Mouse (Mus musculus) limb, embryonic 13.5 days (tissue): ENCODE measurements around the gene Rnaseh2c. TPM values are rescaled to one million over a fixed set of nuclear protein-coding genes. Genes with fewer than 3 reads are reported as not detected.
A peak's percentile ranks its signal among the peaks of the same experiment; 100 is the strongest.

ENCODE experiments used
- ATAC-seq: fragments of 200-750 bp; cut with Nextera tagmentation; 2 replicates; pipeline ENCODE4 v1.8.0; 2017; ENCODE audit warnings: low read depth, moderate number of reproducible peaks, moderate TSS enrichment; ENCODE audit not compliant: low FRiP score
- H3K27ac ChIP-seq: fragments of 300-500 bp; sonication (generic); 2 replicates; pipeline ENCODE4 v1.5.1; 2015; ENCODE audit warnings: inconsistent platforms, mild to moderate bottlenecking, moderate library complexity
- H3K27me3 ChIP-seq: fragments of 300-500 bp; sonication (generic); 2 replicates; pipeline ENCODE4 v1.6.1; 2015; ENCODE audit warnings: mild to moderate bottlenecking, inconsistent platforms
- H3K36me3 ChIP-seq: fragments of 300-500 bp; sonication (generic); 2 replicates; pipeline ENCODE4 v1.6.1; 2015; ENCODE audit warnings: inconsistent platforms, mild to moderate bottlenecking, moderate library complexity
- H3K4me1 ChIP-seq: fragments of 300-500 bp; sonication (generic); 2 replicates; pipeline ENCODE4 v1.6.1; 2015; ENCODE audit warnings: inconsistent platforms
- H3K4me2 ChIP-seq: fragments of 300-500 bp; sonication (generic); replicated peaks from 2 replicates; pipeline ENCODE4 v1.6.1; 2015; ENCODE audit warnings: inconsistent platforms, mild to moderate bottlenecking, moderate library complexity
- H3K4me3 ChIP-seq: fragments of 300-500 bp; sonication (generic); 2 replicates; pipeline ENCODE4 v1.5.1; 2015; ENCODE audit warnings: moderate library complexity, mild to moderate bottlenecking, inconsistent platforms
- H3K9ac ChIP-seq: fragments of 300-500 bp; sonication (generic); 2 replicates; pipeline ENCODE4 v1.6.1; 2015; ENCODE audit warnings: mild to moderate bottlenecking, inconsistent platforms
- H3K9me3 ChIP-seq: fragments of 300-500 bp; sonication (generic); 2 replicates; pipeline ENCODE4 v1.6.1; 2016; ENCODE audit warnings: inconsistent platforms
- WGBS: fragments of 180-500 bp; shearing (Covaris S2); methylation state at CpG from one replicate; pipeline ENCODE4 v1.1.7; 2015; 5-methylcytosine and 5-hydroxymethylcytosine counted together
- polyA plus RNA-seq: library from polyadenylated mRNA; unstranded; fragments of >200 nt; fragmentation: Nextera tagmentation; extraction: Ambion mirVana; gene quantifications from 2 replicates; pipeline ENCODE4 v1.2.1, GENCODE M21; 2015

The Rnaseh2c gene
- polyA plus RNA-seq, 1 experiment from 2014 or later, result 143 TPM

DNA sequence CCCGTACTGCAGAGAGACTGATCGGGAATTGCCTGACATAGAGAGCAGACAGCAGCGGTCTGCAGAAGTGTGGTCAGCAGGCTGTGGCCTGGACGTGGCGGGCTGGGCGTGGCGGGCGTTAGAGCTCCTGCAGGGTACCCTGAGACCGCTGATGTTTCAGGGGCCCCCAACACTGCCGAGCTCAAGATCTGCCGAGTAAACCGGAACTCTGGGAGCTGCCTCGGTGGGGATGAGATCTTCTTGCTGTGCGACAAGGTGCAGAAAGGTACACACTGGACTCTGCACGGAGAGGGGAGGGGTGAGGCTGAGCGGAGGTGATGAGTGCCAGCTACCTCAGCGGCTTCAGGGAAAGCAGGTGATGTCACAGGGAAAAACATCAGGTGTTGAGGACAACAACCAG lies 39.3 kb downstream of the Rnaseh2c start:
- peaks cover 25% of the 10 kb centered on the region for H3K4me1 ChIP-seq
- H3K4me3 ChIP-seq, result no peak overlapping the region
- peaks cover 75% of the 10 kb centered on the region for H3K36me3 ChIP-seq
- H3K9me3 ChIP-seq, result no peaks in the 10 kb centered on the region
- ATAC-seq, result no peak
- no peaks in the 10 kb centered on the region for H3K27me3 ChIP-seq
- H3K27ac ChIP-seq, result no peak overlapping the region
- H3K9ac ChIP-seq, result no peak overlapping the region
- no peak overlapping the region for H3K4me2 ChIP-seq
- 92% methylated on average over 17 of the region's 17 CpGs for WGBS

DNA sequence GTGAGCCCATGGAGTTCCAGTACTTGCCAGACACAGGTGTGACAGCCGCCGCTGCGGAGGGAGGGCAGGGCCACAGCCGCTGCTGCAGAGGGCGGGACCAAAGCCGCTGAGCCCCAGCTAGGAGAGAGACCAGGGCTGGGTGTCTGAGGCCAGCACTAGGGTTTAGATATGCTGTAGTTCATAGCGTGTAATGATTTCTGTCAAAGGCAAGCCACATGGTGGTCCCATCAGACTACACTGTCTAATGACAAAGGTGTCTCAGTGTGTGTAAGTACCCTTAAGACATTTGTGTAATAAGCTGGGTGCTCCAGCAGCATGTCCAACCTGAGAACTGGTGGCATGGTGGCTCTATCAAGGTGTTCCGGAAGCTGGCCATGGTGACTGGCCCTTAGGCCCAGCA lies 40.0 kb downstream of the Rnaseh2c start:
- Histone ChIP-seq H3K4me1 (peaks cover 19% of the 10 kb centered on the region), H3K9me3 (no peaks in the 10 kb centered on the region), H3K4me2 (no peak overlapping the region), H3K27ac (no peak overlapping the region), H3K4me3 (no peak overlapping the region), H3K27me3 (no peaks in the 10 kb centered on the region), H3K36me3 (peaks cover 82% of the 10 kb centered on the region), H3K9ac (no peak overlapping the region)
- 90% methylated on average over 8 of the region's 8 CpGs for WGBS
- ATAC-seq, result no peak

- Histone ChIP-seq H3K4me2 (no peak overlapping the region), H3K36me3 (peaks cover 80% of the 10 kb centered on the region), H3K9me3 (no peaks in the 10 kb centered on the region), H3K9ac (no peak overlapping the region), H3K27ac (no peak overlapping the region), H3K4me3 (no peak overlapping the region), H3K27me3 (no peaks in the 10 kb centered on the region), H3K4me1 (peaks cover 17% of the 10 kb centered on the region)
- 96% methylated on average over 9 of the region's 9 CpGs for WGBS
- ATAC-seq, result no peak
Measured at GRCm38 (mm10) chr19:5645280-5645679, 43.6 kb downstream of the Rnaseh2c start.

- Histone ChIP-seq H3K27ac (no peak overlapping the region), H3K4me2 (no peak overlapping the region), H3K9ac (no peak overlapping the region), H3K4me3 (no peak overlapping the region), H3K4me1 (peaks cover 17% of the 10 kb centered on the region), H3K27me3 (no peaks in the 10 kb centered on the region), H3K36me3 (peaks cover 80% of the 10 kb centered on the region), H3K9me3 (no peaks in the 10 kb centered on the region)
- 90% methylated on average over 8 of the region's 8 CpGs for WGBS
- ATAC-seq, result no peak
Measured at GRCm38 (mm10) chr19:5646731-5647330, 45.2 kb downstream of the Rnaseh2c start.

DNA sequence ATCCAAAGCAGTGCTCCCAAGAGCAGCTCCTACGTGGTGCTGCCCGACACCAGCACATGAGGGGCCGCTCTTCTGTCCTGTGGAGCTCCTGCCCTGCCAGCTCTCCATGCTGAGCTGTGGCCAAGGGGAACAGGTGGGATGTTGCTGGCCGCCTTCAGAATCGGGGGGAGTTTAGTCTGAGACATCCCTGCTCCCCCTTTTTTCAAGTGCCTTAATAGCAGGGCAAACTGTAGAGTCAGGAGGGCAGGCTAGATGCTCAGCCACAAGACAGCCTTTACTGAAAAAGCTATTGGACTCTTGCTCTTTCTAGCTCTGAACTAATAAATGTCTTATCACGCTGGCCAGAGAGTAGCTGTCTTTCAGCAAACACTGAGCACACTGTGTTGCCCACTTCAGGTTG lies 46.1 kb downstream of the Rnaseh2c start:
- H3K27ac ChIP-seq, result peak overlapping the region; percentile 86; the same call in 1 of the 2 replicates
- peaks cover 80% of the 10 kb centered on the region for H3K36me3 ChIP-seq
- H3K9me3 ChIP-seq, result no peaks in the 10 kb centered on the region
- no peak overlapping the region for H3K9ac ChIP-seq
- no peak overlapping the region for H3K4me3 ChIP-seq
- peaks cover 17% of the 10 kb centered on the region for H3K4me1 ChIP-seq
- no peaks in the 10 kb centered on the region for H3K27me3 ChIP-seq
- ATAC-seq, result no peak
- WGBS, result 96% methylated on average over 6 of the region's 6 CpGs
- no peak overlapping the region for H3K4me2 ChIP-seq

DNA sequence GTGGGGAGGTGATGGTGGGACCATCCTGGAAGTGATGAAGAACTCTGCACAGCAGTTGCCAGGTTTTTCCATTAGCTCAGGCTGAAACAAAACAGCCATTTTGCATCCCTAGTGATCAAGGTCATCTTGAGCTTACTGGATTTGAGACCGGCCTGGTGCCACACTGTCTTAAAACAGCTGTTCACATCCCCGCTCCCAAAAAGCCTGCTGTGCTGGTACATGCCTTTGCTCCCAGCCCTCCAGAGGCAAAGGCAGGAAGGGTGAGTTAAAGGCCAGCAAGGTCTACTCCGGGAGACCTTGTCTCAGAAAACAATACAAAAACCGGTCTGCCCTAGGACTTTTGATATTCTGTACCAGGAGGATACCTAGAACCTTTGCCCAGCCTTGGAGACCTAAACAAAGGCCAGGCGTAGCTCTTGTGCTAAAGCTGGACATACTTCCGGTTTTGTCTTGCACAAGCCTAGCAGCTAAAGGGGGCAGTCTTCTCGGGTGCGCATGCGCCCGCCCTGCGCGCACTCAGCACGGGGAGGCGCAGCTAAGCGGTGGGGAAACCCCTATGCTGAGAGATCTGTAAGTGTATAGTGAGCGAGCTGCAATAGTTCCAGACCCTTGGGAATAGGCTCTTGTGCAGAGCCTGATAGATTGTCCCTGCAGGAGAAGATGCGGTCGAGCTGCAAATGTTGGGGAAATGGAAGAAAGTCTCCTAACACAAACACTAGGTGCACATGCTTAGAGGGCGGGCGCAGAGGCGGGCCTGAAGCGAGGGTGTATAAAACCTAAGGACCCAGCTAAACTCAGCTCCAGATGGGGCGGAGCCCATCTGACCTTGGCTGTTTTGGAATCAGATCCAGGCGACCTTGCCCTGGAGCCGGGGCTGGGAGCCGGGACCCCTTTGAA lies 47.0 kb downstream of the Rnaseh2c start:
- H3K27ac ChIP-seq, result peak overlapping the region; percentile 86

DNA sequence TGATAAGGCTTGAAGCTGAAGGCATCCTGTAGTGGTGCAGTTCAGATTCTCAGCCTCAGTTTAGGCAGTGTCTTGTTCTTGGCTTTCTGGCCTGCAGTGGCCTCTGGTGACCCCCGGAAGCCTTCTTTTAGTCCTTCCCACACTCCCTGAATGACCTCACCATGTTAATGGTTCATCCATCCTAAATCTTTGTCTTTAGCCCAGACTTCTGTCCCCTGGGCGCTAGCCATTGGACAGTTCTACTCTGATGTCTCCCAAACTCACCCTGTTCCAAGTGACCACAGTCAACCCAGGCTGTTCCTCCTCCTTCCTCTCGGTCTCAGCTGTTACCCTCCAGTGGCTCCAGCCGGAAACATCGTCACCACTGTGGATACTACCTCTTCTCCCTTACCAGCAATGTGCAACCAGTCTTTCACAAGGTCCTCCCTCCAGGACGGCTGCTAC lies 47.6 kb downstream of the Rnaseh2c start:
- WGBS, result 75% methylated on average over 6 of the region's 6 CpGs
- Histone ChIP-seq H3K4me2 (peak overlapping the region; percentile 66), H3K9me3 (no peaks in the 10 kb centered on the region), H3K36me3 (peaks cover 65% of the 10 kb centered on the region), H3K4me1 (peaks cover 25% of the 10 kb centered on the region), H3K27ac (peak overlapping the region; percentile 61; the same call in 1 of the 2 replicates), H3K27me3 (peaks cover 10% of the 10 kb centered on the region), H3K4me3 (peak overlapping the region; percentile 35), H3K9ac (peak overlapping the region; percentile 62)
- ATAC-seq, result no peak; the same call in 1 of the 2 replicates

More for the DNA sequence above, 47.0 kb downstream of the Rnaseh2c start:
- ATAC-seq, result peak; percentile 89
- Histone ChIP-seq H3K27me3 (peaks cover 3% of the 10 kb centered on the region), H3K9ac (peak overlapping the region; percentile 62), H3K4me2 (peak overlapping the region; percentile 66), H3K36me3 (peaks cover 72% of the 10 kb centered on the region), H3K4me1 (peaks cover 18% of the 10 kb centered on the region), H3K9me3 (no peaks in the 10 kb centered on the region), H3K4me3 (peak overlapping the region; percentile 35)
- 12% methylated on average over 26 of the region's 26 CpGs for WGBS

DNA sequence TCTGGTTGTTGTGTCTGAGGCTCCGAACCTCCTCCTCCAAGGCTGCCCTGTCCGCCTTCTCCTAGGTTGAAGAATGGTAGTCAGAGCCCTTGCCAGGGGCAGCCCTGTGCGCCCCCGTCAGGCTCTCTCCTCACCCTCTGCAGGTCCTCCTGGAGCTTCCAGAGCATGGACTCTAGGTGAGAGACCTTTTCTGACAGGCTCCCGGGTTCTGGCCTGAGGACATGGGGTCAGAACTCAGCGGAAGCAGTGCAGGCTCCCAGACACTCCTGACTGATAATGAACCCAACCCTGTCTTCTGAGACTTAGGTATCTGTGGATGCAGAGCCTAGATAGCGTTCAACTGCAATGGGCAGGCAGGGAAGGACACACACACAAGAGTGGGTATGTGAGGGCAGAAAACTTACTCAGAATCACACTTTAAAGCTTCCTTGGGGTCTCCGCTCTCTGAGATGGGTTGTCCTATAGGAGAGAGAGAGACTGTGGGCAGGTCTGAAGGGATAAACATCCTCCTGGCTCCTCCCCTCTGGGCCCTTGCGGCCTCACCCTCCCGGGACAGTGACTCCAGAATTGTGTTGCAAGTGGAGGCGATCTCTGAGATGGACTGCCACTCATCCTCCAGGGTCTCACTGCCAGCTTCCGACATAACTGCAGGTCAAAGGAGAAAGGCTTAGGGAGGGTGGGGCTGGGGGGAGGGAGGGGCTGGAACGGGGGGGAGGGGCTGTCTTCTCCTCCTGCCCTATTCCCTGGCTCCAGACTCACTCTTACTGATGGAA lies 50.0 kb downstream of the Rnaseh2c start:
- Histone ChIP-seq H3K9me3 (no peaks in the 10 kb centered on the region), H3K36me3 (peaks cover 50% of the 10 kb centered on the region), H3K27me3 (peaks cover 31% of the 10 kb centered on the region), H3K9ac (no peak overlapping the region), H3K27ac (no peak overlapping the region), H3K4me3 (no peak overlapping the region), H3K4me1 (peaks cover 39% of the 10 kb centered on the region), H3K4me2 (no peak overlapping the region)
- 60% methylated on average over 13 of the region's 13 CpGs for WGBS
- no peak for ATAC-seq

- 78% methylated on average over 6 of the region's 6 CpGs for WGBS
- ATAC-seq, result no peak
- no peak overlapping the region for H3K27ac ChIP-seq
- peaks cover 31% of the 10 kb centered on the region for H3K27me3 ChIP-seq
- H3K9ac ChIP-seq, result 0 out of 2 replicates have a peak overlapping the region, but pooled peaks have one; percentile 31
- no peak overlapping the region for H3K4me3 ChIP-seq
- no peaks in the 10 kb centered on the region for H3K9me3 ChIP-seq
- H3K36me3 ChIP-seq, result peaks cover 41% of the 10 kb centered on the region
- H3K4me2 ChIP-seq, result no peak overlapping the region
- H3K4me1 ChIP-seq, result peaks cover 39% of the 10 kb centered on the region
Measured at GRCm38 (mm10) chr19:5652570-5652969, 50.9 kb downstream of the Rnaseh2c start.

DNA sequence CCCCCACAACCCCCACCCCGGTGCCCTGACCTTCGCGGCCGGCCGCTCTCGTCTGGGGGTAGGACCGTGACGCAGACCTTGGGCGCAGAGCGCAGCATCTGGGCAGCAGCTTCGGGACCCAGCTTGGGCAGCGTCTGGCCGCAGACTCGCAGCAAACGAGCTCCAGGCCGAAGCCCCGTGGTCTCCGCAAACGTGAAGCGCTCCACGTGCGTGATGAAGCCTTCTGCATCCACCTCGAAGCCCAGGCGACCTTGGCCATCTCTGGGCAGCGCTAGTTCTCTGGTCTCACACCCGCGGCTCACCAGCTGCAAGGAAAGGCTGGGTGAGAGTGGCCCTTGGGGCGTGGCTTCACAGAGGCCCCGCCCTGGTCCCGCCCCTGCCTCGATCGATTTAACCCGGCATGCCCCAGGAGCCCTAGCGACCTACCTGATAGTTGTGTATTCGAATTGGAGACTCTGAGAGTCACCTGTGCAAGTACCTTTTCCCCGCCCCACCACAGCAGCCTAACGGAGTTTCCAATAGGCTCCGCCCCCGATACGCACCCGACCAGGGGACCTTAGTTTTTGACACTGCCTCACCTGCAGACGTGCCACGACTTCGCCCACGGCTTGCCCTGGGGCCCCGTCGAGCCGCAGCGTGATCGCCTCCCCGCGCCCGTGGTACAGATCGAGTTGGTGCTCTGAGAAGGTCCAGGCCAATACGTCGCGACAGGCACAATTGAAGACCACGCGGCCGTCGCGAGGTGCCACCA lies 52.5 kb downstream of the Rnaseh2c start:
- Histone ChIP-seq H3K27ac (no peak overlapping the region), H3K9me3 (no peaks in the 10 kb centered on the region)
- ATAC-seq, result peak; percentile 38; the same call in 1 of the 2 replicates

GRCm38 (mm10) chr19:5654720-5655298 lies 53.1 kb downstream of the Rnaseh2c start:
- 10% methylated on average over 43 of the region's 43 CpGs for WGBS
- Histone ChIP-seq H3K9ac (peak overlapping the region; percentile 60), H3K4me2 (peak overlapping the region; percentile 82), H3K9me3 (no peaks in the 10 kb centered on the region), H3K27ac (no peak overlapping the region), H3K4me1 (peaks cover 22% of the 10 kb centered on the region), H3K27me3 (peaks cover 31% of the 10 kb centered on the region), H3K36me3 (peaks cover 46% of the 10 kb centered on the region), H3K4me3 (peak overlapping the region; percentile 48)
- ATAC-seq, result 0 out of 2 replicates have a peak, but pooled peaks have one; percentile 5

More for the DNA sequence above, 52.5 kb downstream of the Rnaseh2c start:
- Histone ChIP-seq H3K9ac (peak overlapping the region; percentile 60), H3K4me2 (peak overlapping the region; percentile 82), H3K27me3 (peaks cover 31% of the 10 kb centered on the region), H3K4me1 (peaks cover 25% of the 10 kb centered on the region), H3K4me3 (peak overlapping the region; percentile 48), H3K36me3 (peaks cover 40% of the 10 kb centered on the region)
- WGBS, result 5% methylated on average over 61 of the region's 62 CpGs
